Mouse (Mus musculus) urinary bladder, adult 2 months (tissue): ENCODE measurements around the gene Adcy7. TPM values are rescaled to one million over a fixed set of nuclear protein-coding genes. Genes with fewer than 3 reads are reported as not detected.
A peak's percentile ranks its signal among the peaks of the same experiment; 100 is the strongest.

Experiments used
- DNase-seq: peaks from one replicate; pipeline ENCODE4 v3.0.0; 2022; ENCODE audit warnings: low spot score
- polyA plus RNA-seq: library from polyadenylated mRNA; depleted of rRNA; stranded (reverse); fragments of >200 nt; gene quantifications from 2 replicates; pipeline ENCODE4 v1.2.3, GENCODE M21; 2012

Adcy7 gene
- polyA plus RNA-seq, 1 experiment = 15.2 TPM

DNA sequence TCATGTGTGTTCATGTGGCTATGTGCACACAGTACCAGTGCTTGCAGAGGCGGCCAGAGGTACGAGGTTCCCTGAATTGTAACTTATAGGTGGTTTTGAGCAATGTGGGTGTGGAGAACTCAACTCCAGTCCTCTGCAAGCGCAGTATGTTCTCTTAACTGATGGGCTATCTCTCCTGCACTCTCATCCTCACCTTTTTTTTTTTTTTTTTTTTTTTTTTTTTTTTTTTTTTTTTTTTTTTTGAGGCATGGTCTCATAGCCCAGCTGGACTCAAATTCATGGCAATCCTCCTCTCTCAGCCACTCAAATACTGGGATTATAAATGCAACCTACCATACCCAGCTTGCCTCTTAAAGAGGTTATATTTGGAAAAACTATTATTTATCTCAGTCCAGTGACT lies 58.6 kb downstream of the Adcy7 start:
- DNase-seq = no peak

DNA sequence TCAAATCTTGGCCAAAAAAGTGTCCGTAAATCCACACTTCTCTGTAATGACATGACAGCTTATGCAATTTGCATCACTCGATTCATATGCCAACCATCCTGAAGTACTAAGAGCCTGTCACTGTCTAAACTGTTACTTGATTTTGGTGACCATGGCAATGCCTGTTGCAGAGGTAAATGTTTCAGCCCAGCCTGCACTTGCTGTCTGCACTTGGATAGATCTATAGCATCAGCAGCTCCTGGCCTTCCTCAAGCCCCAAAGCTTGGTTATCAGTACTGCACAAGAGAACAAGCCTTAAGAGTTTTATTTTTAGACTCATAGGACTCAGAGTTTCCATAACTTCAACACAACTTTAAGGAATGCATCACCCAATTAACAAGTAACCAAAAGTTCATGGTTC lies 62.2 kb downstream of the Adcy7 start:
- no peak for DNase-seq

GRCm38 (mm10) chr8:88334975-88335374 lies 62.8 kb downstream of the Adcy7 start:
- DNase-seq = no peak

GRCm38 (mm10) chr8:88339221-88339620 lies 67.0 kb downstream of the Adcy7 start:
- DNase-seq = no peak

DNA sequence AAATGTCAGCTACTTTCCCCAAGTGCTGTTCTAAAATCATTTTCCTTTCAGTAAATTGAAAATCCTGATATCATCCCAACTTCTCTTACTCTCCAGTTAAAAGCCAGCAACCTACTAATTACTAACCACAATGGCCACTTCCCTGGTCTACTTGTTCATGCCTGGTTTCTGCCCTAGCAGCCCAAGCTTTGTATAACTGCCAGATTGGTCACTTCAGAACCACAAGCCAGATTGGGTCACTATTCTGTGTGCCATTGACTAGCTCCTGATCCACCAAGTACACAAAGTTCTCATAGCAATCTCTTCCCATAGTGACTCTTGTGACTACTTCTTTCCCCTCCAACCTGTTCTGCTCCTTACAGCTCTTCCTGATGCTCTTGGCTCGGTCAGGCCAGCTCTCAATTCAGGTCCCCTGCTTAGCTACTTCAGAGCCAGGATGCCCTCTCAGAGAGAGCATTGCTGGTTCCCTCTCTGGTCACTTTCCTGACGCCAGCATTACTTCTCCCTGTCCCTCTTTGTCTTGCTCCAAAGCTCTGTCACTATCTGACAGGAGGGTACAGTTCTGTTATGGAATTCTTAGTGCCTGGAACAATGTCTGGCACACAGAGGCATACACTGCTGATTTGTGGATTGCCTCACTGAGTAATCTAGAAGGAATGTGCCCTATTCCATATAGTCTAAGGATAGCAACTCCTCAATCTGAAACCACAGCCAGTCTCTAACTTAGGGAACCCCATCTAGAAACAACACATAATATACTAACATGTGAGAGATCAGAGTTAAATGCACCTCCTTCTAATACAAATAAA lies 67.9 kb downstream of the Adcy7 start:
- DNase-seq = no peak

- no peak for DNase-seq
Measured at GRCm38 (mm10) chr8:88342026-88342425, 69.8 kb downstream of the Adcy7 start.

DNA sequence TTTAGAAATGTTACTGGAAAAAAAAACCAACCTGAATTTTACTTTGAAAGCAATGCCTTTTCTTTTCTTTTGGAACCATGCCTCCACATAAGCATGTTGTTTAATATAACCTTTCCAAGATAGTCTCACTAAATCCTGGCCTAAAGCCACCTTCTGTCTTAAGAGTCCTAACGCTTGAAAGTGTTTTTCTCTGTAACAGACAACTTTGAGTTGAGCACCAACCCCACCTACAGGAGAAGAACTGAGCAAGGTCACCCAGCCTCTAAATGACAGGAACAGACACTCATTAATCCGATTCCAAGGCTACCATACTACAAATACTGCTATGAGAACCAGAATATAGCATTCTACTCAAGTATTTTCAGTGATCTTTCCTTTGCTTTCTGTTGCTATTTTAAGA lies 76.8 kb downstream of the Adcy7 start:
- no peak for DNase-seq

DNA sequence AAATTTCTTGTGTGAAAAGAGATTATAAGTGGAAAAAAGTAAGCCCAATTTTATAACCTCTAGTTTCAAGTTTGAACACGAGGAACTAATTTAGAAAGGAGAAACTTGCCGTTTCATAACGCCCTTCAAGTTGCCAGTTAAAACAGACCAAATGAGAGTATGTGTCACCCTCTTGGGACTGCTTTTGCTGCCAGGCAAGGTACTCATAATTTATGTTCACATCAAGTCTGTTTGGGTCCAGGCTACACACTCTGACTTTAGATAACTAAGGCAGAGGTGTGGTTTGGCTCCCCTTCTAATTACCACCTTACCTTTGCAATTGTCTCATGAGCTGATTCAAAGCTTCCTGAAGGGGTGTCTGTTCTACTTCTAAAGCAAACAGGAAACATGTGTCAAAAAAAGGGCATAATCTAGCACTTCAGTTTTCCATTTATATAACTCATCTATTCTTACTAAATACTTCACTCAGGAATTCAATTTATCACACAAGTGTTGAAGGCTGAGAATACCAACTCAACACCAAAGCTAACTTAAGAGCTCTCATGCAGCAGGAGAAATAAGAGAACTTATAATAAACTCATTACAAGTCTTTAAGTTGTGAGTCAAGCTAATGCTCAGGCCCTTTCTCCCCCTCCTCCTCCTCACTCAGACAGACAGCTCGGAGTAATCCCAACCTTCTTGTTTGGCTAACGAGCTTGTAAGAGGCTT lies 85.2 kb downstream of the Adcy7 start:
- DNase-seq = no peak

GRCm38 (mm10) chr8:88357946-88358345 lies 85.7 kb downstream of the Adcy7 start:
- DNase-seq = no peak

GRCm38 (mm10) chr8:88359959-88360358 lies 87.8 kb downstream of the Adcy7 start:
- DNase-seq = no peak

DNA sequence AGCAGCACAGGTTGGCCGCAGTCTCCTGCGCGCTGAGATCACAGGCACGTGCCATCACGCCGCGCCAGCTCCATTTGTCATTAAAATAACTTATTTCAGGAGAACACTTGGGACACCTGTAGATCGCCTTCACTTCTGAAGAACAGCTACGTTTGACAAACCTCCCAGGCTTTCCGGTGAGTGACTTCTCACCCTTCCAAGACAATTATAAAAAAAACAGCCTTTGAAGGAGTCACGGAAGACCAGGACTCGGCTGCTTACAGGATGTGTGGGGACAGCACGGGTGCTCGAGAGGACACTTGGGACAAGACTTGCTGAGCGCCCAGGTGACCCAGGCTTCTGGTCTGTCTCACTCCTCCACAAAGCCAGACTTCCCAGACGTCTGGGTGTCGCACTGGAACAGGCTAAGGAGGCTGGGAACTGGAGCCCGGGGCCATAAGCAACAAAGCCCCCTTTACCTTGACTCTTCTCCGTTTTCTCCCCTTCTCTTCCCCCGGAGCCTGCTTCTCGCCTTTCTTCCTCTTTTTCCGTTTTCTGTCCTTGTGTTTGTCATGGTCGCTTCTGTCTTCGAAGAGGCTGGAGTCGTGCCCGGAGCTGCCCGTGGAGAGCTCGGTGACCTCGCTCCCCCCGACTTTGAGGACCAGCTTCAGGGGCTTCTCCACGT lies 89.0 kb downstream of the Adcy7 start:
- DNase-seq = peak; percentile 25

DNA sequence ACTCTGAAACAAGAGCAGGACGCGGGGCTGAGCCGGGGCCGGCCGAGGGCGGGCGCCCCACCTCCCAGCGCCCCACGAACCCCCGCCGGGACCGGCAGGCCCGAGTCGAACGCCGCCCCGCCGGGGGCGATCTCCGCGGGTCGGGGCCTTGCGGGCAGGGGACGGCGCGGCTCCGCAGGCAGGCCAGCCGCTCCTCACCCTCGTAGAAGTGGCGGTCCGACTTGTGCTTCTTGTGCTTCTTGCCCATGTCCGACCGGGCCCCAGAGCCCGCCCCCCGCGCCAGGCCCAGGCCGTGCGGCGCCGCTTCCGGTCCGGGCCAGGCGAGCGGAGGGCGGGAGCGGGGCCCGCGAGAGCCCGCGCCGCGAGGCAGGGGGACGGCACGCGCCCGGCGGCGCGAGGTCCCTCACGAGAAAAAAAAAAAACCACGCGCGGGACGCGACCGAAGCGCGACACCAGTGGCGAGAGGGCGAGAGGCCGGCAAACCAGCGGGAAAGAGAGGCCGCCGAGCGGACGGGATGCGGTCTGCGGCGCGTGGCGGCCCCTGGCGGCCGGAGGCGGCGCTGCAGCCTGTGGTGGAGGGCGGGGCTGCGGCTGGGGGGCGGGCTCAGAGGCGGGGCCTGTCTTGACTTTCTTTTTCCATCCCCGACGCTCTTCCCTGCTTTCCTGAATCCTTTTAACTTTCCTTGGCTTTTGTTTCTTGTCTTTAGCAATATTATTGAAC lies 89.7 kb downstream of the Adcy7 start, which contains the start of gene Brd7:
Gene Brd7, minus strand, starts transcription at position 487 of the 721 bp plus-strand sequence.
- DNase-seq = peak; percentile 90

- DNase-seq = no peak
Measured at GRCm38 (mm10) chr8:88362446-88363150, 90.4 kb downstream of the Adcy7 start.

- no peak for DNase-seq
Measured at GRCm38 (mm10) chr8:88369221-88369620, 97.0 kb downstream of the Adcy7 start.

DNA sequence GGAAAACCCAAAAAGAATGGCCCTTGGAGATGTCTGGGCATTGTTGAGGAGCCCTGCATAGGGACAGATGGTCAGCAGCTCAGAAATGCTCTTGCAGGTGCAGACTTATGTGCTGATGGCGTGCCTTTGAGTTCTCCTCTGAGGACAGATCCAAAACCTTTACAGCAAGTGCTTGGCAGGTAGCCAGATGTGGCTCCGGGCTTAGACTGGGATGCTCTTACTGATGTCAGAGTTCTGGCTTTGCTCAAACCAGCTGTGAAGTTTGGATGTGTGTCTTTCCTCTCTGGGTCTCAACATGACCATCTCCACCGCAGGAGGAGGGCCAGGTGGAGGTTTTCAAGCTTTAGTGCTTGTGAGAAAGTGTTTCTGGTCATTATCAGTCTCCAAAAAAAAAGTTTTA lies 97.6 kb downstream of the Adcy7 start:
- no peak for DNase-seq

GRCm38 (mm10) chr8:88371522-88371921 lies 99.3 kb downstream of the Adcy7 start:
- no peak for DNase-seq

DNA sequence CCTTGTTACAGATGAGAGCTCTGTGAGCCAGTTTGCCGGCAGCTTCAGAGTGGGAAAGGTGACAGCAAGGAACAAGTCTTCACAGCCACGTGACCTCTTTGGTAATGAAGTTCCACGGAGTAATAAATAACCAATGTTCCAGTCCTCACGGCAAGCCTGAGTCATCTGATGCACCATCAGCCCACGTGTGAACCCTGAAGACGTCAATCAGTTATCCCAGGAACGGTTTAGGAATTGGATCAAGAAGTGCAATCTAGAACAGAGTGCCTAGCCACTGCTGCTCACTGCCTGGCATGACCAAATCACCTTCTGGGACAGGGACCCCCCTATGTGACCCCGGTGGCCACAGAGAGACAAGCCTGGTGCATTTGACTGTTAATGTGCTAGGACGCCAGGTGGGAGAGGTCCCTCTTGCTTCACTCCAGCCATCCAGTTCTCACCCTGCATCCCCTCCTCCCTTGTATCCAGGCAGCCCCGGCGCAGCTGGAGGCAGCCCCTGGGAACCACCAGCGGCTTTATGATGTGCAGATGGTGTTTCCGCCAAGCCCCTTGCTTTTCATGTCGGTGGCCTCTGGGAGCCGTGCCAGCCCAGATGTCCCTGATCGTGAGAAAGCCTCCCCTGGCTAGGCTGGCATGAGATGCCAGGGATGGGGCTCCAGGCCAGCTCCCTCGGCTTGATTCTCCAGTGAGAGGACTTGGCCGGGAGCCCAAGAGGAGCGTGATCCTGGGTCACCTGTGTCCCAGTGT lies 104.8 kb downstream of the Adcy7 start:
- DNase-seq = no peak
